Mouse (Mus musculus) stomach, embryonic 14.5 days (tissue): ENCODE results near the gene Rasgef1c. TPM values are rescaled to one million over a fixed set of nuclear protein-coding genes. Genes with fewer than 3 reads are reported as not detected.

Experiments
- ATAC-seq: fragments of 200-750 bp; cut with Nextera tagmentation; 2 replicates; pipeline ENCODE4 v1.8.0; 2017; ENCODE audit warnings: low read depth, moderate TSS enrichment; ENCODE audit not compliant: insufficient number of reproducible peaks, insufficient read depth, low FRiP score
- H3K27ac ChIP-seq: fragments of 300-500 bp; sonication (generic); 2 replicates; pipeline ENCODE4 v1.5.1; 2014; ENCODE audit warnings: mild to moderate bottlenecking, low read length, moderate library complexity, mixed read lengths
- H3K27me3 ChIP-seq: fragments of 300-500 bp; sonication (generic); 2 replicates; pipeline ENCODE4 v1.6.1; 2014; ENCODE audit warnings: low read length, control low read depth, mixed read lengths; ENCODE audit not compliant: control insufficient read depth, insufficient read depth
- H3K36me3 ChIP-seq: fragments of 300-500 bp; sonication (generic); 2 replicates; pipeline ENCODE4 v1.6.1; 2014; ENCODE audit warnings: mild to moderate bottlenecking, control low read depth, low read length, moderate library complexity, mixed read lengths; ENCODE audit not compliant: control insufficient read depth, insufficient read depth
- H3K4me1 ChIP-seq: fragments of 300-500 bp; sonication (generic); 2 replicates; pipeline ENCODE4 v1.6.1; 2014; ENCODE audit warnings: low read length, control low read depth, mixed read lengths; ENCODE audit not compliant: control insufficient read depth, insufficient read depth
- H3K4me2 ChIP-seq: fragments of 300-500 bp; sonication (generic); replicated peaks from 2 replicates; pipeline ENCODE4 v1.6.1; 2014; ENCODE audit warnings: low read depth, low read length, control low read depth
- H3K4me3 ChIP-seq: fragments of 300-500 bp; sonication (generic); 2 replicates; pipeline ENCODE4 v1.5.1; 2014; ENCODE audit warnings: low read depth, low read length, control low read depth
- H3K9ac ChIP-seq: fragments of 300-500 bp; sonication (generic); replicated peaks from 2 replicates; pipeline ENCODE4 v1.6.1; 2014; ENCODE audit warnings: low read depth, mild to moderate bottlenecking, control low read depth, low read length, moderate library complexity, mixed read lengths
- H3K9me3 ChIP-seq: fragments of 300-500 bp; sonication (generic); 2 replicates; pipeline ENCODE4 v1.6.1; 2016; ENCODE audit warnings: low read depth, low read length, control low read depth; ENCODE audit not compliant: control insufficient read depth
- WGBS: fragments of 180-500 bp; shearing (Covaris S2); extraction: QIAGEN DNeasy Blood & Tissue Kit; methylation state at CpG from one replicate; pipeline ENCODE4 v1.1.7; 2014; 5-methylcytosine and 5-hydroxymethylcytosine counted together
- polyA plus RNA-seq: library from polyadenylated mRNA; unstranded; fragments of >200 nt; fragmentation: Nextera tagmentation; extraction: Ambion mirVana; gene quantifications from 2 replicates; pipeline ENCODE4 v1.2.1, GENCODE M21; 2014

Gene Rasgef1c
- 0.43 and 0.54 TPM in 2 replicates for polyA plus RNA-seq

DNA sequence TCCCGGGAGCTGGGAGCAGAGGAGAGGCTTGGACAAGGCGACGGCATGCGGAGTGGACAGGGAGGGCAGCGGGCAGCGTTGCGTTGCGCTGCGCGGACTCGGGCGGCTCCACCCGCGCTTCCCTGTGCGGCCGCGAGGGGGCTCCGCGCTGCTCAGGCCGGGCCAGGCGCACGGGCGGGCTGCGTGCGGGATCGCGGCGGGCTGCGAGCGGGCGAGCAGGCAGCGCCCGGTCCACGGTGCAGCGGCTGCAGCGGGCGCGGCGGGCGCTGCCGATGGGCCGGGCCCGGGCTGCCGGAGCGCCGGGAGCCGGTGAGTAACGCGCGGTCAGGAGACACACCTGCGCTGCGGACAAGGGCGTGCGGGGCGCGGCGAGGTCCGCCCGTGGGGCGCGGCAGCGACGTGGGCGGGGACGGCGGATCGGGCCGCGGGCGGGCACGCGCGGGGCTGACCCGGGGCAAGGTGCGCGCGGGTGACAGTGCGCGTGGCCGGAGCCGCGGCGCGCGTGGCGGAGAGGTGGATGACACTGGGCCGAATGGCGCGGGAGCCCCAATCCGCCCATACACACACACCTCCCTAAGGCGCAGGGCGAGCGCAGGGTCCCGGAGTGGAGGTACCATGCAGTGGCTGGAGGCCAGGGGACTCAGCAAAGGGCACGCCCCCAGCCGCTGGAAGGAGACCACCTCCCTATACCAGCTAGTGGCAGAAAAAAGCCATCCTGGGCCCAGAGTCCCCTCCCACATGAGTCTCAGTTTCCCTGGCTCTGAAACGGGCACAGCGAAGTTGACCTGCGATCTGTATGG lies at the start of gene Rasgef1c:
Gene Rasgef1c (plus strand): TSS at position 177 of the 800 bp plus-strand sequence.
- Histone ChIP-seq H3K9me3 (peaks cover 4% of the 10 kb centered on the region; the same call in 1 of the 2 replicates), H3K4me2 (peak within 1 kb of the TSS; percentile 100), H3K9ac (peak within 1 kb of the TSS; percentile 33; the same call in 1 of the 2 replicates), H3K27ac (no peak within 1 kb of the TSS), H3K36me3 (no peaks in the 10 kb centered on the region), H3K27me3 (peaks cover 19% of the 10 kb centered on the region), H3K4me1 (0 out of 2 replicates have a peak, but pooled peaks cover 2% of the 10 kb centered on the region), H3K4me3 (peak within 1 kb of the TSS; percentile 38)
- 2% methylated on average over 92 of the region's 99 CpGs for WGBS
- ATAC-seq: peak; percentile 76; the same call in 1 of the 2 replicates

DNA sequence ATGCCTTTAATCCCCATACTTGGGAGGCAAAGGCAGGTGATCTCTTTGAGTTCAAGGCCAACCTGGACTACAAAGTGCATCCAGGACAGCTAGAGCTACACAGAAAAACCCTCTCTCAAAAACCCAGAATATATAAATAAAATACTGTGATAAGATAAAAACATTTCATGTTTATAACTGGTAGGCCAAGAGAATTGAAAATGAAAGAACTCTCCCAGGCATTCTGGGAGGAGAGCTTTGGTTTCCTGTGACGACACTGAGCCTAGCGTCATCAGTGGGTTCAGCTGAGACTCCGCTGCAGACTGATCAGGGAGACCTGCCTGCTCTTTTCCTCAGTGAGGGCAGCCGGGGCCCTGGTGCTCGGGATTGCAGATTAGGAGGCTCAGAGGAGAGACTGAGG lies 46.5 kb upstream of the Rasgef1c start:
- 80% methylated on average over 5 of the region's 5 CpGs for WGBS
- no peak overlapping the region for H3K4me3 ChIP-seq
- ATAC-seq: no peak
- H3K4me2 ChIP-seq: no peak overlapping the region
- H3K27me3 ChIP-seq: no peaks in the 10 kb centered on the region
- H3K9me3 ChIP-seq: no peaks in the 10 kb centered on the region
- no peak overlapping the region for H3K27ac ChIP-seq
- no peak overlapping the region for H3K9ac ChIP-seq
- H3K4me1 ChIP-seq: no peaks in the 10 kb centered on the region
- H3K36me3 ChIP-seq: peaks cover 3% of the 10 kb centered on the region; the same call in 1 of the 2 replicates

DNA sequence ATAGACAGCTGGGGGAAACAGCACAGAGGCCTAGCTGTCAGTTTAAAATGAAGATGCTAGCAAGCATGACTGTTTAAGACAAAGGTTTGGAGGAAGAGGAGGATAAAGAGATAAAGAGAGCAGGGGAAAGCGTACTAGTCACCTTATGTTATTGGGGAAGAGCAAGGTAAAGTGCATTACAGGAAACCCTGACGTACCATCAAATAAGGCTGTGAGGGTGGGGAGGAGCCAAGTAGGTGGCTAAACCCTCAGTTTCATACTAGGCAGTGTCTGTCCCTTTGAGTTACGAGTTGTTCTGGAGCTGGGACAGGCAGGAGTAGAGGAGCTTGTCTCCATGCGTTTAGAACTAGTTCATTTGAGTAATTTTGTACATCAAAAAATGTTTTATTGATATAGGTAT lies 40.5 kb upstream of the Rasgef1c start:
- 86% methylated on average over 4 of the region's 4 CpGs for WGBS
- Histone ChIP-seq H3K9ac (no peak overlapping the region), H3K27ac (no peak overlapping the region), H3K4me2 (no peak overlapping the region), H3K27me3 (no peaks in the 10 kb centered on the region), H3K36me3 (peaks cover 4% of the 10 kb centered on the region; the same call in 1 of the 2 replicates), H3K4me1 (no peaks in the 10 kb centered on the region), H3K9me3 (no peaks in the 10 kb centered on the region), H3K4me3 (no peak overlapping the region)
- ATAC-seq: no peak

DNA sequence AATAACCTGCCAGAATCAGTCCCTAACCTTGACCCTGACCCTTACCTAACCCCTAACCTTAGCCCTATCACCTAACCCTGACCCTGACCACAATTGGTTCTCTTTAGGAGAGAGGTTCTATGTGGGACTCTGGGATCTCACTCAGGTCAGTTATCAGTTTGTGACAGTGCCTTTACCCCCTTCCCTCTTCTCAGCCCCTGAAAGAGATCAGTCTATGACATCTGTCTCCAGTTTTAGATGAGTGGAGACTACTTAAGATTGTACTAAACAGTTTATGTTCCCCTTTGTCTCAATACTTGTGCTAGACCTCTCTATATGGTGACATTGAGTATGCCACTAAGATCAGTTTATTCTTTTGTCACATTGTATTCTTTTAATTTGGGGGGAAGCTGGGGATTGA lies 37.7 kb upstream of the Rasgef1c start:
- Histone ChIP-seq H3K4me1 (no peaks in the 10 kb centered on the region), H3K27me3 (no peaks in the 10 kb centered on the region), H3K4me3 (no peak overlapping the region), H3K36me3 (peaks cover 7% of the 10 kb centered on the region; the same call in 1 of the 2 replicates), H3K9me3 (no peaks in the 10 kb centered on the region), H3K9ac (no peak overlapping the region), H3K27ac (no peak overlapping the region), H3K4me2 (no peak overlapping the region)
- no peak for ATAC-seq

DNA sequence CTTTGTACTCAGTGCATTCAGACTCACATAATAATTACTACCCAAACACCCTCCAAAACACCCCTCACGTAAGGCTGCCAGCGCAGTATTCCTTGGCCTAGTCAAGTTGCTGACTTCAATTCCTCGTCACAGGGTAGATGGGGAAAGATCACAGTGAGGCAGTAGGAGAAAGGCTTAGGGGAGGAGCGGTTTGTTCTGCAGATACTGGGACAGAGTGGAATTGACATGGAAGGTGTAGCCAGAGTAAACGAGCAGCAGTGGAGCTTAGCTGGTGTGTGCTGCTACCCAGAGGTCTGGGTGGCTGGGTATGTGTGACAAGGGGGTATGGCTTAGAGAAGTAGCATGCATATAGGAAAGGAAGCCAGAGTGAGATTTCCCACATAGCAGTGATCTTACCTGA lies 34.3 kb upstream of the Rasgef1c start:
- Histone ChIP-seq H3K9me3 (no peaks in the 10 kb centered on the region), H3K4me1 (no peaks in the 10 kb centered on the region), H3K27ac (no peak overlapping the region), H3K4me3 (no peak overlapping the region), H3K9ac (no peak overlapping the region), H3K4me2 (no peak overlapping the region), H3K36me3 (peaks cover 21% of the 10 kb centered on the region), H3K27me3 (no peaks in the 10 kb centered on the region)
- no peak for ATAC-seq
- WGBS: 86% methylated on average over 5 of the region's 5 CpGs

DNA sequence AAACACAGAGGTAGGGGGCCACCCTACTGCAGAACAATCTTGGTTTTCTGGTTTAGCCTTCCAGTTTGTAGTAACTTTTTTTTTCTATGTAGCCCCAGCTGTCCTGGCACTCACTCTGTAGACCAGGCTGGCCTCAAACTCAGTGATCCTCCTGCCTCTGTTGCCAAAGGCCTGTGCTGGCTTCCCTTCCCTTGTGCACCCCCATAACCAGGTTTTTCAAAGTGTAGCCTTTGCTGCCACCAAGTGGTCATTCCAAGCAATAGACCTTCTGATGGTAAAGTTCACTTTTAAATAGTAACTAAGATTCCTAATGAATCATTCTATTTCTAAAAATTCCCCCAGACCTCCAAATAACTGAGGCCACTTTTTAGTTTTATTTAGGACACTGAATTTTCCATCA lies 31.9 kb upstream of the Rasgef1c start:
- no peaks in the 10 kb centered on the region for H3K4me1 ChIP-seq
- H3K27me3 ChIP-seq: no peaks in the 10 kb centered on the region
- H3K36me3 ChIP-seq: peaks cover 27% of the 10 kb centered on the region
- no peak overlapping the region for H3K27ac ChIP-seq
- 0 out of 2 replicates have a peak, but pooled peaks have one; percentile 18 for ATAC-seq
- no peak overlapping the region for H3K4me2 ChIP-seq
- H3K9me3 ChIP-seq: no peaks in the 10 kb centered on the region
- no peak overlapping the region for H3K9ac ChIP-seq
- H3K4me3 ChIP-seq: no peak overlapping the region

DNA sequence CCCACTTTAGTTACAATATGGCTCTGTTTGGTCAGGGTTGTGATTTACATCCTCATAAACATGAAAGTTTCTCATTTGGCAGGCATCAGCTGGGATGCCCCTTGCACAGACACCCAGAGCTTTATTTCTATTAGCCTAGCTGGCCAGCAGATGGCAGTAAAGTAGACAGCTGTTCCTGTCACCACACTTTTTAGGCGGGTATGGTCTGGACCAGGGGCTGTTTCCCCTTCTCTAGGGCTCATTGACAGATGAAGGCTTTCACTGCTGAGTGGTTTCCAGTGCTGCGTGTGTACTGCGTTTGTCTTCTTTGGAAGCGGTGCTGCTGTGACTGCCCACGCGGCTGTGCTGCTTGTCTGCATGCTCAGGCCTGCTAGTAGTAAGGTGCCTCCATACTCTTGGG lies 29.7 kb upstream of the Rasgef1c start:
- peaks cover 3% of the 10 kb centered on the region; the same call in 1 of the 2 replicates for H3K4me1 ChIP-seq
- no peaks in the 10 kb centered on the region for H3K9me3 ChIP-seq
- H3K27me3 ChIP-seq: no peaks in the 10 kb centered on the region
- H3K27ac ChIP-seq: no peak overlapping the region
- no peak overlapping the region for H3K4me3 ChIP-seq
- no peak for ATAC-seq
- H3K4me2 ChIP-seq: no peak overlapping the region
- 54% methylated on average over 6 of the region's 6 CpGs for WGBS
- no peak overlapping the region for H3K9ac ChIP-seq
- H3K36me3 ChIP-seq: peaks cover 23% of the 10 kb centered on the region

DNA sequence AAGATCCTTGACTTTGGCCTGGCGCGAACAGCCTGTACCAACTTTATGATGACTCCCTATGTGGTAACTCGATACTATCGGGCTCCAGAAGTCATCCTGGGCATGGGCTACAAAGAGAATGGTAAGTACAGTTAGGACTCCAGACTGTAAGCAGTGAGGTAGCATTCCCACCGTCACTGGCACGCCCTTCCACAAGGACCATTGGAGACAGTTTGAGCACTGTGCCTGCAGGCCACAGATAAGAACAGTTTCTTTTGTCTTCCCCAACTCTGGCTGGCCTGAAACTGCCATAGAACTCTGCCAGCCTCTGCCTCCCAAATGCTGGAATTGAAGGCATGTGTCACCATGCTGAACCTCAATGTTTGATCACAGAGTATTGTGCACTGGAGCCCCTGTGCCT lies 28.9 kb upstream of the Rasgef1c start:
- H3K4me2 ChIP-seq: no peak overlapping the region
- H3K27me3 ChIP-seq: no peaks in the 10 kb centered on the region
- WGBS: 91% methylated on average over 6 of the region's 6 CpGs
- no peak overlapping the region for H3K4me3 ChIP-seq
- no peak overlapping the region for H3K9ac ChIP-seq
- peaks cover 20% of the 10 kb centered on the region for H3K36me3 ChIP-seq
- H3K4me1 ChIP-seq: peaks cover 3% of the 10 kb centered on the region; the same call in 1 of the 2 replicates
- H3K9me3 ChIP-seq: no peaks in the 10 kb centered on the region
- no peak overlapping the region for H3K27ac ChIP-seq
- ATAC-seq: no peak
